Mouse (Mus musculus): ENCODE measurements around the gene Ugcg. TPM values are rescaled to one million over a fixed set of nuclear protein-coding genes. Genes with fewer than 3 reads are reported as not detected.
"Not testable (repeated sequence)": the region's sequence is repeated elsewhere in the genome, so short reads cannot be mapped to it uniquely, and the experiment has no call there.

The Ugcg gene
- polyA plus RNA-seq, 1 experiment from 2014 or later = 12.8 TPM

GRCm38 (mm10) chr4:59255988-59256387 is 66.9 kb downstream of the Ugcg start:
- WGBS = 72% methylated on average over 5 of the region's 5 CpGs
- Histone ChIP-seq H3K4me2 (no peak overlapping the region), H3K4me3 (ENCODE audit: low read depth, low read length) (no peak overlapping the region), H3K27me3 (ENCODE audit: control insufficient read depth, insufficient read depth, low read length) (peaks cover 2% of the 10 kb centered on the region; the same call in 1 of the 2 replicates), H3K9me3 (ENCODE audit: control insufficient read depth, low read length) (no peaks in the 10 kb centered on the region), H3K27ac (ENCODE audit: low read depth, low read length) (no peak overlapping the region), H3K4me1 (ENCODE audit: control insufficient read depth, insufficient read depth, low read length) (no peaks in the 10 kb centered on the region), H3K36me3 (ENCODE audit: control insufficient read depth, insufficient read depth, low read length) (no peaks in the 10 kb centered on the region), H3K9ac (ENCODE audit: low read length) (no peak overlapping the region)
- peak; percentile 64 for DNase-seq (ENCODE audit: low spot score, missing footprints)
- no peak for ATAC-seq (ENCODE audit: low FRiP score)

DNA sequence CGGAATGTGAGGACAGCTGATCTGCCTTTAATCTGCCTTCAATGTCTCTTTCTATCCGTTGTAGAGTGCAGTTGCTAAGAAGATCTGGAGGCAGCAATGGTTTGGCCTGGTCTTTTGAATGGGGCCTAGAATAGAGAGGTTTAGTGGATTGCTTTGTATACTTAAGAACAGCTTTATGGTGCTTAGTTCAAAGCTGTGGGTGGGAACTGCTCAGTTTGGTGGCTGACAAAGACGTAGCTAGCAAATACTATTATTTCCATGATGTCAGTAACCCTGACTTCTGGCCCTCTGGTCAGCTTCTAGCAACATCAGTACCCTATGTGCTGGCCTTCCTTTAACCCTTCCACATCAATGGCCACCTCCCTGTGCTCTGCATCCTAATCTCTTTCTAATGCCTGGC is 68.8 kb downstream of the Ugcg start:
- peaks cover 2% of the 10 kb centered on the region; the same call in 1 of the 2 replicates for H3K27me3 ChIP-seq (ENCODE audit: control insufficient read depth, insufficient read depth, low read length)
- H3K4me3 ChIP-seq (ENCODE audit: low read depth, low read length) = no peak overlapping the region
- 16% methylated on average over 3 of the region's 3 CpGs for WGBS
- peak; percentile 68 for DNase-seq (ENCODE audit: low spot score, missing footprints)
- H3K36me3 ChIP-seq (ENCODE audit: control insufficient read depth, insufficient read depth, low read length) = no peaks in the 10 kb centered on the region
- H3K4me1 ChIP-seq (ENCODE audit: control insufficient read depth, insufficient read depth, low read length) = no peaks in the 10 kb centered on the region
- no peak overlapping the region for H3K27ac ChIP-seq (ENCODE audit: low read depth, low read length)
- ATAC-seq (ENCODE audit: low FRiP score) = no peak
- no peak overlapping the region for H3K9ac ChIP-seq (ENCODE audit: low read length)
- no peak overlapping the region for H3K4me2 ChIP-seq
- no peaks in the 10 kb centered on the region for H3K9me3 ChIP-seq (ENCODE audit: control insufficient read depth, low read length)

DNA sequence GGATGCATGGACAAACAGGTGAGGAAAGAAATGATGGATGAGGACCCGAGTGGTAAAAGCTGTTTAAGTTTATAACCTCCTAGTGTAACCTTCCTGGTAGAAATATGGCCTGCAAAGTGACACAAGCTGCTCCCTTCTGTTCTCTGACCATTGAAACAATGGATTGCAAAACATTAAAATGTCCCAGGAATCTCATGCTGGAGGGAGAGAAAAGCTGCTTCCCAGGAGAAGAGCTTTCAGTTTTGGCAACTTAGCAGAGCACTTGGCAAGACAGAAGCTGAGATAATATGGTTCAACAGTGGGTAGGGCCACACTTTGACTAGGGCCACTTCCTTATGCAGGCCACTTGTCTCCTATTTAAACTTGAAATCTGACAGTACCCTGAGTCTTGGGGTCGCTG is 69.7 kb downstream of the Ugcg start:
- Histone ChIP-seq H3K4me3 (ENCODE audit: low read depth, low read length) (no peak overlapping the region), H3K27ac (ENCODE audit: low read depth, low read length) (no peak overlapping the region), H3K4me1 (ENCODE audit: control insufficient read depth, insufficient read depth, low read length) (no peaks in the 10 kb centered on the region), H3K4me2 (no peak overlapping the region), H3K36me3 (ENCODE audit: control insufficient read depth, insufficient read depth, low read length) (no peaks in the 10 kb centered on the region), H3K9ac (ENCODE audit: low read length) (no peak overlapping the region), H3K9me3 (ENCODE audit: control insufficient read depth, low read length) (no peaks in the 10 kb centered on the region), H3K27me3 (ENCODE audit: control insufficient read depth, insufficient read depth, low read length) (peaks cover 2% of the 10 kb centered on the region; the same call in 1 of the 2 replicates)
- DNase-seq (ENCODE audit: low spot score, missing footprints) = peak; percentile 73
- 85% methylated on average over 2 of the region's 2 CpGs for WGBS
- no peak for ATAC-seq (ENCODE audit: low FRiP score)

DNA sequence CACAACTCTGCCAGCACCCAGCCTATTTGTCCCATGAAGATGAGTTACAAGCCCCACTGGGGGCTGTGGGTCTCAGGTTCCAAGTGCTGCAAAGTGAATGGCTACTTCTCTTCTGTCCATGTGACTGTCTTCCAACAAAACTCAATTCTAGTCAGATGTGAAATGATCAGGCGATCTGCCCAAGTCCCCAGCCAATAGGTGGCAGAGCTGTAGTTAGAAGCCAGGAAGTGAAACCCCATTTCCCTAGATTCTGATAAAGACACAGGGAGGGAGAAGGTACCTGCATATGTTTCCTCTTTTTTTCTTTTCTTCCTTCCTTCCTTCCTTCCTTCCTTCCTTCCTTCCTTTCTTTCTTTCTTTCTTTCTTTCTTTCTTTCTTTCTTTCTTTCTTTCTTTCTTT is 70.7 kb downstream of the Ugcg start:
- no peak for ATAC-seq (ENCODE audit: low FRiP score)
- Histone ChIP-seq H3K9me3 (ENCODE audit: control insufficient read depth, low read length) (no peaks in the 10 kb centered on the region), H3K27me3 (ENCODE audit: control insufficient read depth, insufficient read depth, low read length) (peaks cover 2% of the 10 kb centered on the region; the same call in 1 of the 2 replicates)

DNA sequence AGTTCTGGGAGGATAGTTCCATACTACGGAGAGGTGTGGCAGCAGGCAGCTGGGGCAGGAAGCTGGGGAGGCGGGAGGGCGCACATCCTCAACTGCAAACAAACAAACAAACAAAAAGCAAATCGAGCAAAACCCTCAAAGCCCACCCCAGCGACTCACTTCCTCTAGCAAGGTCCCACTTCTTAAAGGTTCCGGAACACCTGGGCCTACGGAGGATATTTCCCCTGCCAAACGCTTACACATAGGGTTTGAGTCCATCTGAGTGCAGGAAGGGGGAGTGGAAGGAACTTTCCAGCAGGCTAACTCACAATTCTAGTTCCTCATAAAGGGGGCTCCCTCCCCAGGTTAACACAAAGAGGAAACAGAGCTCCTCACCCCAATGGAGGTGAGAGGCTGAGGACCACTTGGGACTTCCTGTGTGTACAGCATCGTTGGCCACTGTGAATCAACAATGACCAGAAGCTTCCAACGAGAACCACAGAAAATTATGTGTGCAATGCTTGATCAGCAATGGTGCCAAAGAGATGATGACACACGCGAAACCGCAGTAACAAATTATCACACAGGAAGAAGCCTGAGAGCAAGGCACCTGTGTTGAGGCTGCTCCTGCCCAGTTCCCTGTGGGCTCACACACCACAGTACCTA is 71.9 kb downstream of the Ugcg start:
- no peak overlapping the region for H3K4me2 ChIP-seq
- DNase-seq (ENCODE audit: low spot score, missing footprints) (peak; percentile 64), ATAC-seq (ENCODE audit: low FRiP score) (no peak)
- 90% methylated on average over 13 of the region's 13 CpGs for WGBS
- no peak overlapping the region for H3K27ac ChIP-seq (ENCODE audit: low read depth, low read length)
- H3K9ac ChIP-seq (ENCODE audit: low read length) = no peak overlapping the region
- H3K4me1 ChIP-seq (ENCODE audit: control insufficient read depth, insufficient read depth, low read length) = no peaks in the 10 kb centered on the region
- no peaks in the 10 kb centered on the region for H3K36me3 ChIP-seq (ENCODE audit: control insufficient read depth, insufficient read depth, low read length)
- H3K27me3 ChIP-seq (ENCODE audit: control insufficient read depth, insufficient read depth, low read length) = peaks cover 2% of the 10 kb centered on the region; the same call in 1 of the 2 replicates
- no peaks in the 10 kb centered on the region for H3K9me3 ChIP-seq (ENCODE audit: control insufficient read depth, low read length)
- H3K4me3 ChIP-seq (ENCODE audit: low read depth, low read length) = no peak overlapping the region

More for the DNA sequence above, 70.7 kb downstream of the Ugcg start:
- DNase-seq (ENCODE audit: low spot score, missing footprints) = peak; percentile 79
- Histone ChIP-seq H3K27ac (ENCODE audit: low read depth, low read length) (no peak overlapping the region), H3K4me1 (ENCODE audit: control insufficient read depth, insufficient read depth, low read length) (no peaks in the 10 kb centered on the region), H3K4me2 (no peak overlapping the region), H3K36me3 (ENCODE audit: control insufficient read depth, insufficient read depth, low read length) (no peaks in the 10 kb centered on the region), H3K4me3 (ENCODE audit: low read depth, low read length) (no peak overlapping the region), H3K9ac (ENCODE audit: low read length) (no peak overlapping the region)
- WGBS = 90% methylated on average over 1 of the region's 1 CpGs

GRCm38 (mm10) chr4:59261582-59261981 is 72.5 kb downstream of the Ugcg start:
- DNase-seq (ENCODE audit: low spot score, missing footprints); H3K4me3 ChIP-seq (ENCODE audit: low read depth, low read length); H3K4me1 ChIP-seq (ENCODE audit: control insufficient read depth, insufficient read depth, low read length); H3K9ac ChIP-seq (ENCODE audit: low read length); H3K4me2 ChIP-seq; H3K27me3 ChIP-seq (ENCODE audit: control insufficient read depth, insufficient read depth, low read length); H3K36me3 ChIP-seq (ENCODE audit: control insufficient read depth, insufficient read depth, low read length); H3K9me3 ChIP-seq (ENCODE audit: control insufficient read depth, low read length); ATAC-seq (ENCODE audit: low FRiP score); H3K27ac ChIP-seq (ENCODE audit: low read depth, low read length): not testable (repeated sequence)
- 92% methylated on average over 3 of the region's 10 CpGs for WGBS

DNA sequence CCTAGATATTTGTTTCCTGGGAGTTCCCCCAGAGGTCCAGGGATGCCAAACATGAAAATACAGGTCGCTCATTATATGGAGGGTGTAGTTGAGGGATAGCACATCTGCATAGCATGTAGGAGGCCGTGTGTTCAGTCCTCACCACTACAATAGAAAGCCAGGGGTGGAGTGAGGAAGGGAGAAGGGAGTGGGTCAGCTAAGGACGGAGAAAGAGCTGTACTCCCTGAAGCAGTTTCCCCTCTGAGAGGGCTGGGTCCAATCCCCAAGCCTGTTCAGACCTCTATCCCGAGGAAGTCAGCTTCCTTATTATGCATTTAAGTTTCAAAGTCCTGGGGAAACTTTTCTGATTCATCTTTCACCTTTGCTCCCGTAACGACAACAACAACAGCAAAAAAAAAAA is 73.1 kb downstream of the Ugcg start:
- H3K27ac ChIP-seq (ENCODE audit: low read depth, low read length) = no peak overlapping the region
- WGBS = 75% methylated on average over 6 of the region's 6 CpGs
- no peak for ATAC-seq (ENCODE audit: low FRiP score)
- no peak overlapping the region for H3K9ac ChIP-seq (ENCODE audit: low read length)
- no peak overlapping the region for H3K4me3 ChIP-seq (ENCODE audit: low read depth, low read length)
- H3K27me3 ChIP-seq (ENCODE audit: control insufficient read depth, insufficient read depth, low read length) = no peaks in the 10 kb centered on the region; the same call in 1 of the 2 replicates
- H3K4me1 ChIP-seq (ENCODE audit: control insufficient read depth, insufficient read depth, low read length) = no peaks in the 10 kb centered on the region
- no peaks in the 10 kb centered on the region for H3K9me3 ChIP-seq (ENCODE audit: control insufficient read depth, low read length)
- peak; percentile 60 for DNase-seq (ENCODE audit: low spot score, missing footprints)
- H3K4me2 ChIP-seq = no peak overlapping the region
- no peaks in the 10 kb centered on the region for H3K36me3 ChIP-seq (ENCODE audit: control insufficient read depth, insufficient read depth, low read length)

DNA sequence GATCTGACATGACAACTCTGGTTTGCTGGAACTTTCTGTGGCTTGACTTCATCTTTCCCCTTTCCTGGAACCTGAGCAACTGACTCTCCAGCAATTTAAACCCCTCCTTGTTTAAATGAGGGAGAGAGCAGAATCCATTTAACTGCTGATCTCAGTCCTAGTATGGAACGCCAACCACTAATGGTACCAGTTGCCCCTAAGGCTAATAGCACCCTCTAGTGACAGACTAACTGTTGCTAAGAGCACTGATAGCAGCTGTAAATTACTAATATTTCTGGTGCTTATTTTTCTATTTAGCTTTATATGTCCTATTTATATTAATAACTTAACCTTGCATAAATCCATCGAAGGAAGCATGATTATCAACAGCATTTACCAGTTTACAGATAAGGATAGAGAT is 74.4 kb downstream of the Ugcg start:
- no peak overlapping the region for H3K4me3 ChIP-seq (ENCODE audit: low read depth, low read length)
- no peaks in the 10 kb centered on the region; the same call in 1 of the 2 replicates for H3K27me3 ChIP-seq (ENCODE audit: control insufficient read depth, insufficient read depth, low read length)
- H3K4me1 ChIP-seq (ENCODE audit: control insufficient read depth, insufficient read depth, low read length) = no peaks in the 10 kb centered on the region
- no peak overlapping the region for H3K9ac ChIP-seq (ENCODE audit: low read length)
- H3K36me3 ChIP-seq (ENCODE audit: control insufficient read depth, insufficient read depth, low read length) = no peaks in the 10 kb centered on the region
- no peaks in the 10 kb centered on the region for H3K9me3 ChIP-seq (ENCODE audit: control insufficient read depth, low read length)
- H3K4me2 ChIP-seq = no peak overlapping the region
- ATAC-seq (ENCODE audit: low FRiP score) (no peak), DNase-seq (ENCODE audit: low spot score, missing footprints) (peak; percentile 66)
- WGBS = 83% methylated on average over 2 of the region's 2 CpGs
- H3K27ac ChIP-seq (ENCODE audit: low read depth, low read length) = no peak overlapping the region

- WGBS = 87% methylated on average over 7 of the region's 7 CpGs
- Histone ChIP-seq H3K36me3 (ENCODE audit: control insufficient read depth, insufficient read depth, low read length) (no peaks in the 10 kb centered on the region), H3K4me1 (ENCODE audit: control insufficient read depth, insufficient read depth, low read length) (no peaks in the 10 kb centered on the region), H3K4me2 (no peak overlapping the region), H3K27me3 (ENCODE audit: control insufficient read depth, insufficient read depth, low read length) (no peaks in the 10 kb centered on the region), H3K4me3 (ENCODE audit: low read depth, low read length) (no peak overlapping the region), H3K9ac (ENCODE audit: low read length) (no peak overlapping the region), H3K27ac (ENCODE audit: low read depth, low read length) (no peak overlapping the region), H3K9me3 (ENCODE audit: control insufficient read depth, low read length) (no peaks in the 10 kb centered on the region)
- DNase-seq (ENCODE audit: low spot score, missing footprints) = peak; percentile 45
- no peak for ATAC-seq (ENCODE audit: low FRiP score)
Measured at GRCm38 (mm10) chr4:59264611-59265095, 75.6 kb downstream of the Ugcg start.
